Mouse (Mus musculus) forebrain, embryonic 16.5 days (tissue): ENCODE measurements at regions not wholly inside any gene's neighbourhood (a gene's known extent, or its start where the extent isn't known, plus 50 kb on each side); places are given as distances from the start of the nearest gene placed in this dataset.
A peak's percentile ranks its signal among the peaks of the same experiment; 100 is the strongest.
"Not testable (repeated sequence)": the region's sequence is repeated elsewhere in the genome, so short reads cannot be mapped to it uniquely, and the experiment has no call there.

ENCODE experiments used
- ATAC-seq: fragments of 200-750 bp; cut with Nextera tagmentation; 2 replicates; pipeline ENCODE4 v1.8.0; 2017; ENCODE audit warnings: mild to moderate bottlenecking, moderate library complexity
- H3K27ac ChIP-seq: fragments of 300-500 bp; sonication (generic); 2 replicates; pipeline ENCODE4 v1.5.1; 2014; ENCODE audit warnings: low read length, control low read depth
- H3K27me3 ChIP-seq: fragments of 300-500 bp; sonication (generic); replicated peaks from 2 replicates; pipeline ENCODE4 v1.6.1; 2014; ENCODE audit warnings: low read length; ENCODE audit not compliant: control insufficient read depth, insufficient read depth
- H3K36me3 ChIP-seq: fragments of 300-500 bp; sonication (generic); 2 replicates; pipeline ENCODE4 v1.6.1; 2014; ENCODE audit not compliant: control insufficient read depth, insufficient read depth
- H3K4me1 ChIP-seq: fragments of 300-500 bp; sonication (generic); replicated peaks from 2 replicates; pipeline ENCODE4 v1.6.1; 2014; ENCODE audit warnings: low read length; ENCODE audit not compliant: control insufficient read depth, insufficient read depth
- H3K4me2 ChIP-seq: fragments of 300-500 bp; sonication (generic); 2 replicates; pipeline ENCODE4 v1.6.1; 2014; ENCODE audit warnings: mild to moderate bottlenecking, low read length, control low read depth
- H3K4me3 ChIP-seq: fragments of 300-500 bp; sonication (generic); replicated peaks from 2 replicates; pipeline ENCODE4 v1.5.1; 2014; ENCODE audit warnings: mild to moderate bottlenecking, low read length, control low read depth
- H3K9ac ChIP-seq: fragments of 300-500 bp; sonication (generic); replicated peaks from 2 replicates; pipeline ENCODE4 v1.6.1; 2014; ENCODE audit warnings: low read depth, low read length, control low read depth
- H3K9me3 ChIP-seq: fragments of 300-500 bp; sonication (generic); 2 replicates; pipeline ENCODE4 v1.6.1; 2016; ENCODE audit warnings: low read length; ENCODE audit not compliant: control insufficient read depth
- WGBS: fragments of 180-500 bp; shearing (Covaris S2); extraction: QIAGEN DNeasy Blood & Tissue Kit; methylation state at CpG from one replicate; pipeline ENCODE4 v1.1.7; 2014; 5-methylcytosine and 5-hydroxymethylcytosine counted together

DNA sequence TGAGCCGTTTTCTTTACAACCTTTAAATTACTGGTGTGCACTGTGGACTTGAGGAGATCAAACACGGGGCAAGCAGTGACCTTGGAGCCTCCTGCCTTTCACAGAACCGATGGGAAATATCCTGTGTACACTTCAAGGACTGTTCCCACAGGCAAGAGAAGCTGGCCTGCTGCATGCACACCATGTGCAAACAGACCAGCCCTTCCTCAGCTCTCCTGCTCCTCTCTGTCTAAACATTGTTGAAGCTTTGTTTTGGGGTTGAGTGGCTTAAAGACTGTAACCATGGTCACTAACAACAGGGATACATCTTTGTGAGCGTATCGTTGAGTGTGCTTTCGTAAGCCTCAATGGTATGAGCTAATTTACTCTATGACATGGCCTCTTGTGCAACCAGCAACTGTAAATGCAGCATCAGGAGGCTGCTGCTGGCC, 50.2 kb upstream of the Agps start:
- 69% methylated on average over 6 of the region's 6 CpGs for WGBS
- no peak overlapping the region for H3K9ac ChIP-seq
- no peaks in the 10 kb centered on the region for H3K27me3 ChIP-seq
- H3K4me1 ChIP-seq: no peaks in the 10 kb centered on the region
- no peak for ATAC-seq
- H3K27ac ChIP-seq: no peak overlapping the region
- H3K4me3 ChIP-seq: no peak overlapping the region
- H3K36me3 ChIP-seq: no peaks in the 10 kb centered on the region
- H3K4me2 ChIP-seq: no peak overlapping the region
- no peaks in the 10 kb centered on the region for H3K9me3 ChIP-seq

DNA sequence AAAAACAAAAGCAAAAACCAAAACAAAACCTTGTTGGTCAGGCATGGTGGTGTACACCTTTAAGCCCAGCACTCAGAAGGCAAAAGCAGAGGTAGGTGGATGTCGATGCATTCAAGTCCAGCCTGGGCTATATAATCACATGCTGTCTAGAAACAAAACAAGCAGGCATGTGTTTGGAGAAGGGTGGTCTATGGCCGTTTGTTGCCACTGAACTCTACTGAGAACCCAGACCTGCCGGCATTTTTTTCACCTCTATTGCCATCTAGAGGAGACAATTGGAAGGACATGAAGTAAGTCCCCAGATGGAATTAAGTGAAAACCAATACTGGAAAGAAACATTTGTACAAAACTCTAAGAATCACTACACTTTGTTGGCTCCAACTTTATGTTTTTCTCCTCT, 50.9 kb upstream of the Agps start:
- H3K27ac ChIP-seq: no peak overlapping the region
- H3K4me2 ChIP-seq: no peak overlapping the region
- H3K9ac ChIP-seq: no peak overlapping the region
- no peak overlapping the region for H3K4me3 ChIP-seq
- no peaks in the 10 kb centered on the region for H3K36me3 ChIP-seq
- ATAC-seq: peak; percentile 80
- H3K27me3 ChIP-seq: no peaks in the 10 kb centered on the region
- H3K9me3 ChIP-seq: no peaks in the 10 kb centered on the region
- WGBS: 0% methylated on average over 3 of the region's 3 CpGs
- H3K4me1 ChIP-seq: no peaks in the 10 kb centered on the region

DNA sequence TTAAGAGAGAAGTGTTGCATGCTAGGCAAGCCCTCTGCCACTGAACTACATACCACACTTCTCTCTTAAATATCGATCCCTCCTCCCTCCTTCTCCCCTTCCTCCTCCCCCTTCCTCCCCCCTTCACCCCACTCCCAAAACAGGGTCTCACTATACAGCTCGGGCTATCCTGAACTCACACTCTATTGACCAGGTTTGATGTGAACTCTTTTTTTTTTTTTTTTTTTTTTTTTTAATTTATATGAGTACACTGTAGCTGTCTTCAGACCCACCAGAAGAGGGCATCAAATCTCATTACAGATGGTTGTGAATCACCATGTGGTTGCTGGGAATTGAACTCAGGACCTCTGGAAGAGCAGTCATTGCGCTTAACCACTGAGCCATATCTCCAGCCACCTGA, 53.3 kb upstream of the Agps start:
- H3K4me2 ChIP-seq, H3K4me1 ChIP-seq, H3K4me3 ChIP-seq, ATAC-seq, H3K9ac ChIP-seq, H3K36me3 ChIP-seq, H3K9me3 ChIP-seq, H3K27ac ChIP-seq, H3K27me3 ChIP-seq: not testable (repeated sequence)
- 90% methylated on average over 3 of the region's 3 CpGs for WGBS

DNA sequence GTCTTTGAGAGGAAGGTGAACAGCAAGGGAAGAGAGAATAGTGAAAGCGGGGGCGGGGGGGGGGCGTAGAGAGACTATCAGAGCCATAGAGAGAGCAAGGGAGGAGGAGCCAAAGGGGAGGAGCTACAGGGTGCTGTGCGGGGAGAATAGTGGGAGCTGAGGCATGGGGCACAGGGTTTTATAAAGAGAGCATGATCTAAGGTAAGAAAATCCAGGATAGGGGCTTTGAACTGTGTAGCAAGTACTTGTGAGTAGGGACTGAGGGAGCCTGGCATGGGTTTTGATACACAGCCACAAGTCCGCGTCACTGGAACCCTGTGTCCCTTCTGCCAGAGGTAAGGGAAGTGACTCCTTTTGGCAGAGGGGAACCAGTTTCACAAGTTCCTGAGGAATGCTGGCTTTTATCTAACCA, 54.9 kb upstream of the Agps start:
- 0 out of 2 replicates have a peak, but pooled peaks have one; percentile 36 for ATAC-seq
- H3K4me2 ChIP-seq: peak overlapping the region; percentile 12; the same call in 1 of the 2 replicates
- no peaks in the 10 kb centered on the region for H3K9me3 ChIP-seq
- no peak overlapping the region for H3K4me3 ChIP-seq
- no peaks in the 10 kb centered on the region for H3K27me3 ChIP-seq
- H3K36me3 ChIP-seq: no peaks in the 10 kb centered on the region
- H3K4me1 ChIP-seq: no peaks in the 10 kb centered on the region
- WGBS: 18% methylated on average over 6 of the region's 6 CpGs
- H3K9ac ChIP-seq: no peak overlapping the region
- no peak overlapping the region for H3K27ac ChIP-seq

DNA sequence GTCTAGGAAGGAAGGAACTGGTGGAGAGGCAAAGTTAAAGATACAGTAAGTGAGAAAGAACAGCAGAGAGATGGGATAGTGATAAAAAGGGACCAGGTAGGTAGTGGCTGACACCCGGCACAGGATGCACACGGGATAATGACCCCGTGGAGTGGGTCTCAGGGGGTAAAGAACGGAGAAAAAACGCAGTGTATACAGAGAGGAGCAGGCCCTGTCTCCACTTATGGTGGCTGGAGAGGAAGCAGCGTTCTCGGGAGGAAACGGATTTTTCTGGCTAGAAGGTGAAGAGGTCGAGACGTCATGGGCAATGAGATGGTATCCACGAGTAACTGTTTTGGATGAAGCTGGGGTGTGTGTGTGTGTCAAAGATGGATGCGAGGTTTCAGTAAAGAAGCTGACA, 55.4 kb upstream of the Agps start:
- ATAC-seq: no peak
- H3K4me3 ChIP-seq: no peak overlapping the region
- WGBS: 33% methylated on average over 12 of the region's 12 CpGs
- no peak overlapping the region for H3K9ac ChIP-seq
- no peaks in the 10 kb centered on the region for H3K36me3 ChIP-seq
- H3K4me2 ChIP-seq: peak overlapping the region; percentile 12; the same call in 1 of the 2 replicates
- no peaks in the 10 kb centered on the region for H3K4me1 ChIP-seq
- H3K27me3 ChIP-seq: no peaks in the 10 kb centered on the region
- no peak overlapping the region for H3K27ac ChIP-seq
- H3K9me3 ChIP-seq: no peaks in the 10 kb centered on the region

DNA sequence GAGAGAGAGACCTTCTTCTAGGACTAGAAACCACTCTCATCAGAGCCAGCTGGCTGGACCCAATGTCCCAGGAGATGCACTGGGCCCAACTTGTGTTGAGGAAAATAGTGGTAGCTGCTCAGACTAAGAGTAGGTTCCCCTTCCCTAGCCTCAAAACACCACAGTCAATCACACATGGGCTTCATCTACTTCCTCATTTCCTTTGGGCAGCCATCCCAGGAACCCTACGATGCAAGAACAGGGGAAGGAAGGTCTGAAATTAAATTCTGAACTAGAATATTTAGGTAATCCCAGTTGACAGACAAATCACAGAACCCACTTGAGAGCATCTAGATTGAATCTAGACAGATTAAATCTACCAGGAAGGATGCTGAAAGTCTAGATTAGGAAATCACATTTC, 56.8 kb upstream of the Agps start:
- no peak overlapping the region for H3K4me2 ChIP-seq
- no peak overlapping the region for H3K4me3 ChIP-seq
- ATAC-seq: no peak
- 86% methylated on average over 1 of the region's 1 CpGs for WGBS
- no peak overlapping the region for H3K27ac ChIP-seq
- no peaks in the 10 kb centered on the region for H3K4me1 ChIP-seq
- H3K9ac ChIP-seq: no peak overlapping the region
- no peaks in the 10 kb centered on the region for H3K9me3 ChIP-seq
- H3K27me3 ChIP-seq: no peaks in the 10 kb centered on the region
- H3K36me3 ChIP-seq: no peaks in the 10 kb centered on the region

GRCm38 (mm10) chr2:75773431-75773830, 58.5 kb upstream of the Agps start:
- no peak overlapping the region for H3K4me3 ChIP-seq
- no peak overlapping the region for H3K9ac ChIP-seq
- peaks cover 3% of the 10 kb centered on the region; the same call in 1 of the 2 replicates for H3K4me1 ChIP-seq
- no peaks in the 10 kb centered on the region for H3K27me3 ChIP-seq
- no peak overlapping the region for H3K4me2 ChIP-seq
- no peak overlapping the region for H3K27ac ChIP-seq
- no peaks in the 10 kb centered on the region for H3K9me3 ChIP-seq
- no peak for ATAC-seq
- no peaks in the 10 kb centered on the region for H3K36me3 ChIP-seq
- WGBS: 92% methylated on average over 5 of the region's 5 CpGs

DNA sequence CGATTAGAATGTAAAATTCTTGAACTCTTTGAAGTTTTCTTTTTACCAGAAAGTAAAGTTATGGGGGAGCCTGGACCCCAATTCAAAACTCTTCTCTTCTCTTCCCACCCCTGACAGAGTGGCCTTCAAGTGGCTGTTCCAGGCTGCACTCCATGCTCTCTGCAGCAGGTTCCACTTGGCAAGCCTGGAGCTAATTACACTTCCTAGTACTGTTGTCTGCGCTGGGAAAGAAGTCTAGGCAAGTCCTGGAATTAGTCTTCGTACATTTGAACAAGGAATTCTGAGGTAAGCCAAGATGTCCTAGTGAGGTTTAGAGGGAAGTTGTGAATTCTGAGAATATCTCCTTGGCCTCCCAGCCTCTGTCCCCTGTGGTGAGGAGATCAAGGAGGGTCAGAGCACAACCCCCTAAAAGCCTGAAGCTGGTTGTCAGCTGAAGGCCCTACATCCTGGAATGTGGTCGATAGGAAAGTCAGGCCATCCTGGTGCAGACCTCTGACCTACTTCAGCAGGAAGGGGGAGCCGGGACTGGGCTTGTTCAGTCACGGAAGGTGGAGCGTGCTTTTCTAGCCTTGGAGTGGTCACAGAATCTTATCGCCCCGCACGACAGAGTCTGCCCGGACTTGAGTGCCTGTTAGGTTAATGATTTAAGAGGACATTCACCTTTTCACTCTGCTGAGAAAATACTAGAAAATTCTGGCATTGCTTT, 59.6 kb upstream of the Agps start:
- 59% methylated on average over 11 of the region's 11 CpGs for WGBS
- Histone ChIP-seq H3K27me3 (no peaks in the 10 kb centered on the region), H3K4me3 (no peak overlapping the region), H3K36me3 (no peaks in the 10 kb centered on the region), H3K4me2 (no peak overlapping the region), H3K9ac (no peak overlapping the region), H3K4me1 (peaks cover 8% of the 10 kb centered on the region), H3K27ac (no peak overlapping the region), H3K9me3 (no peaks in the 10 kb centered on the region)
- no peak for ATAC-seq

DNA sequence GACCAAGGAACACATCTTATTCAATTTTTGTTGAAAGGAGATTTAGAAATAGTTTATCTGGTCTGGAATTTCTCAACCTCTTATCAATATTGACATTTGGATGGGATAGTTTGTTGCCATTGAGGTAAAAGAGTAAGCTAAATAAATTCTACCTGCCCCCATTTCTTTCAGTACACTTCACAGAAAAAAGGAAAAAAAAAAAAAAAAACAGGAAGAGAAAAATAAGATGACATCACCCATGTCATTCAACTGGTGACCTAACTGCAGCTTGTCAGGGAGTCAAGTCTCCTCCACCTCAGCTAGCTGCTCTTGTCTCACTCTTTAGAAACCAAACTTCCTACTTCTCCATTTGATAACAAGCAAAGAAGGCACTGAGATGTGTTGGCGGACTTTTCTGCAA, 61.3 kb upstream of the Agps start:
- Histone ChIP-seq H3K36me3 (no peaks in the 10 kb centered on the region), H3K27me3 (no peaks in the 10 kb centered on the region), H3K9ac (no peak overlapping the region), H3K4me1 (peaks cover 8% of the 10 kb centered on the region), H3K27ac (no peak overlapping the region), H3K9me3 (no peaks in the 10 kb centered on the region), H3K4me2 (no peak overlapping the region), H3K4me3 (no peak overlapping the region)
- 92% methylated on average over 1 of the region's 1 CpGs for WGBS
- ATAC-seq: no peak
